Mouse (Mus musculus): ENCODE measurements around the gene Zkscan16.

- TF ChIP-seq CTCF (IDR thresholded peaks at IDR 0.05; ENCODE audit: low read depth) (no peak), EP300 (IDR thresholded peaks at IDR 0.05; ENCODE audit: low read depth) (no peak)
Measured at GRCm38 (mm10) chr4:58911831-58912628, 31.4 kb upstream of the Zkscan16 start.
